Mouse (Mus musculus): ENCODE measurements at regions not wholly inside any gene's neighbourhood (a gene's known extent, or its start where the extent isn't known, plus 50 kb on each side); places are given as distances from the start of the nearest gene placed in this dataset.
A peak's percentile ranks its signal among the peaks of the same experiment; 100 is the strongest.

DNA sequence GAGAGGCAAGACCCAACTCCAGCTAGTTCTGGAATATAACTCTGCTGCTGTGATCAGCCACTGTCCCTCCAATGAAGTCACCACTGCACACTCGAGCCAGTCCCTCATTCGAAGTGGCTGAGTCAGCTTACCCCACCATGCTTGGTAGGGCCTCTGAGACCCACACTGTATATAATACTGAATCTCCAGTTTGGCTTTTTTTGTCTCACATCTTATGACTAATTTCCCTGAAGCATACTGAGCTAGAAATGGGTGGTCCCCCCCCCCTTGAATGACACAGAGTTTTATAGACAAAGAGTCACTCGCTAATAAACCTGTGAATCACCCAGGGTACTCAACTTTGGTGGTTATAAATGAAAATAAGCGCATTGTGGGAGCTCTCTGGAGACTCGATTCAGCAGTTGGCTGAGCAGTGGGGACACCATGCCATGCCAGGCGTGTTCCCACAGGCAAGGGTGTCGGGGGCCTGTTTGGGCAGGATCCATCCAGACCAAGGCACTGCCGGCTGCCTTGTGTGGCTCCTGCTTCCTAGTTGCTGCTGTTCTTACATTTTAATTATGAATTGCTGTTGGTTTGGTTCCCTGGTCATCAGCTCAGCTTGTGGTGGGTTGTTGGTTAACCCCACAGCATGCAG is 131.2 kb downstream of the Irx5 start:
- H3K27ac ChIP-seq, result no peak overlapping the region
- DNase-seq (ENCODE audit: low spot score in 2 of 2), result no peak
- H3K4me3 ChIP-seq, result no peak overlapping the region
- TF ChIP-seq CTCF (conservative IDR thresholded peaks at IDR 0.05), result no peak

DNA sequence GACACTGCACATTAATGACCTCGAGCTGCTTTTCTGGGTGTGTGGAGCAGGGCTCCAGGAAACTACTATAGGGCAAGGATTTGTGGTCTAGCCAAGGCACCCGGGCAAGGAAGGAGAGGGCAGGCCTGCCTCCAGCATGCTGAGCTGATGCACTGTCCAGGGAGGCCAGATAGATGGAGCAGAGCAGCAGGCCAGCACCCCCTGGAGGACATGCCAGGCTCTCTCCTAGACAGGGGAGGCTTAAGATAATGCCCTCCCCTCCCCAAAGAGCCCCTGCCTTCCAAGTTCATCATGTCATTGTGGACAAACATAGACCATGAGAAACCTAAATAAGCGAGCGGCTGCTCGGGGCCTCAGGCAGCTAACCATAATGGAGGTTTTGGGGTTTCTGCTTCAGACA is 134.1 kb downstream of the Irx5 start:
- DNase-seq (ENCODE audit: low spot score in 2 of 2), result no peak
- no peak overlapping the region for H3K27ac ChIP-seq
- peak; percentile 54 for TF ChIP-seq CTCF (conservative IDR thresholded peaks at IDR 0.05)
- H3K4me3 ChIP-seq, result no peak overlapping the region

DNA sequence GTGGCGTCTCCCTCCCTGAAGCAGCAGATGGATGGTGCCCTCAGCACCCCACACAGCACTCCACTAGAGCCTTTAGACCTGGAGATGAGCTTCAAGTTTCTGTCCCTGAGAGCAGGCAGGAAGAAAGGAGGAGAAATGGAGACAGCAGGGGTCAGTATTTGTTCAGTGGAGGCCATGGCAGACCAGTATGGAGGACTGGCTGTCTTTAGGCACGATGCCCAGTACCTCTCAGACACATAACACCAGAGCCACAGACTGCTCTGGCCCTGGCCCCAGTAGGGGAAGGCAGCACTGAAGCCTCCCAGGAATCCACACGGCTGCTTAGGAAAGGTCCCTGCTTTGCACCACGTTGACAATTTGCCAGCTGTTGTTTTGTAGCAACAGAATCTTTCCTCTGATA is 136.0 kb downstream of the Irx5 start:
- no peak for DNase-seq (ENCODE audit: low spot score in 2 of 2)
- H3K27ac ChIP-seq, result no peak overlapping the region
- H3K4me3 ChIP-seq, result no peak overlapping the region
- peak; percentile 28; the same call in 1 of the 2 replicates for TF ChIP-seq CTCF (conservative IDR thresholded peaks at IDR 0.05)

DNA sequence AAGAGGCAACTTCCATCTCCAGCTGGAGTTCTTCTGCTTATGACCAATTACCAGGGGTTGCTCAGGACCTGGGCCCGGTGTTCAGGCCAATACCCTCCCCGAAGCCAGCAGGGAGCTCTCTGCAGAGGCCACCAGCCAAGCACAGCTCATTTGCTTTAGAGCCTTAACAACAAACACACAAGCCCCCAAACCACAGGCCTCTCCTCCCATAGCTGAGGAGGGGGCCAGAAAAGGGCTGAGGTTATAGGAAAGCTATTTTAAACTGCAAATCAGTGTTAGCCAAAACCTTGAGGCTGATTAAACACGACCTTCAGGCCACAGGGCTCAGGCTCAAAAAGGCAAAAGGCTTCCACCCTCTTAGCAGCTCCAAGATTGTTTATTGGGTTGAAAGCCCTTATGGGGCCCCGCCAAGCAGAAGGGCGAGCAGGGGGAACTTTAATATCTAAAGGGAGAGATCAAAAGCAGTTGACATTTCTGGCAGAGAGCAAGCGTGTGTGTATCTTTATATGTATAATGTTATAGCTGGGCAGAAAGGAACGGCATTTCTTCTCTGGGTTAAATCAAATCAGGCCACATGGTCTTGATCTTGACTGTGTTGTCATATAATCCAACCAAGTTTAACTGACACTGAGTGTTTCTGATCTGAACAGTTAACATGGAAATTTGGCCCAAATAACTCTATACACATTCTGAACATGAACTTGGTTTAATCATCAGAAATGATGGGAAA is 148.3 kb downstream of the Irx5 start:
- Histone ChIP-seq H3K4me3 (no peak overlapping the region), H3K27ac (no peak overlapping the region)
- no peak for TF ChIP-seq CTCF (conservative IDR thresholded peaks at IDR 0.05)
- DNase-seq (ENCODE audit: low spot score in 2 of 2), result no peak

- Histone ChIP-seq H3K27ac (no peak overlapping the region), H3K4me3 (no peak overlapping the region)
- no peak for TF ChIP-seq CTCF (conservative IDR thresholded peaks at IDR 0.05)
- no peak for DNase-seq (ENCODE audit: low spot score in 2 of 2)
Measured at GRCm38 (mm10) chr8:92506436-92506835, 149.0 kb downstream of the Irx5 start.

- no peak for DNase-seq (ENCODE audit: low spot score in 2 of 2)
- Histone ChIP-seq H3K27ac (no peak overlapping the region), H3K4me3 (no peak overlapping the region)
- no peak for TF ChIP-seq CTCF (conservative IDR thresholded peaks at IDR 0.05)
Measured at GRCm38 (mm10) chr8:92506906-92507305, 149.5 kb downstream of the Irx5 start.

DNA sequence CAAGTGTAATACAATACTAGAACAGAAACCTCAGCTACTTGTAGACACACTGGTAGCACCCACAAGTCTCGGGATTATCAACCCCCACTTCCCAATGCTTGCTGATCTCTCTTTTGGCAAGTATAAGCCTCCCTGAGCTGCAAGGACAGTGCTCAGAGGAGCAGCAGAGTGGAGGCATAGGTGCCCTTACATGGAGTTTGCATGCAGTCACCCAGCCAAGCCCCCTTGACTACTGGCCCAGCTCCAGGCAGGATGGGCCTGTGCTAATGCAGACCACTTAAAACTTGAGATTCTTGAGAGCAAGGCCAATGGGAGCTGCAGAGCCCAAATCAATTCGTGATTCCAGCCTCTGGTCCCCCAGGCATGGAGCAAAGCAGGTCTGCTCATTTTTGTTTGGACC is 158.0 kb downstream of the Irx5 start:
- H3K4me3 ChIP-seq, result no peak overlapping the region
- TF ChIP-seq CTCF (conservative IDR thresholded peaks at IDR 0.05), result no peak
- no peak overlapping the region for H3K27ac ChIP-seq
- no peak for DNase-seq (ENCODE audit: low spot score in 2 of 2)

DNA sequence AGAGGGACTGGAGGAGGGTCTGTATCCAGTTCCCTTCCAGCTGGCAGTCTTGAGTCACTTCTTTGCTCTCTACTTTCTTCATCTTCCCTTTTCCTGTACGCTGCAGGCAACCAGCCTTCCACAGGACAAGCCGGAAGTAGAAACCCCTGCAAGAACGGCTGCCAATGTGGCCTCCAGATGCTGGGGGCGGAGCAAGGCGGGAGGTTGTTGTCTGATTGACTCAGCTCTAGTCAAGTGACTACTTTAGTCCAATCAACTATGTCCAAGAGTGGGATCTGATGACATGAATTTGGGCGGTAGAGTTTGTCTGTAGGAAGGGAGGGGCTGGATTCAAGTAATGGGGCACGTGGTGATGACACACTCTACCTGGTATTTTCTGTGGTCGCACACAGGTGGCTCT is 156.1 kb upstream of the Irx6 start:
- Histone ChIP-seq H3K4me3 (no peak overlapping the region), H3K27ac (no peak overlapping the region)
- no peak for DNase-seq (ENCODE audit: low spot score in 2 of 2)
- no peak for TF ChIP-seq CTCF (conservative IDR thresholded peaks at IDR 0.05)

- no peak for TF ChIP-seq CTCF (conservative IDR thresholded peaks at IDR 0.05)
- DNase-seq (ENCODE audit: low spot score in 2 of 2), result no peak
Measured at GRCm38 (mm10) chr8:92518486-92518885, 155.6 kb upstream of the Irx6 start.

GRCm38 (mm10) chr8:92522519-92522918 is 151.6 kb upstream of the Irx6 start:
- no peak for TF ChIP-seq CTCF (conservative IDR thresholded peaks at IDR 0.05)
- H3K4me3 ChIP-seq, result no peak overlapping the region
- no peak overlapping the region for H3K27ac ChIP-seq
- DNase-seq (ENCODE audit: low spot score in 2 of 2), result no peak

More at GRCm38 (mm10) chr8:92518486-92518885, 155.6 kb upstream of the Irx6 start:
- no peak overlapping the region for H3K27ac ChIP-seq
- no peak overlapping the region for H3K4me3 ChIP-seq

DNA sequence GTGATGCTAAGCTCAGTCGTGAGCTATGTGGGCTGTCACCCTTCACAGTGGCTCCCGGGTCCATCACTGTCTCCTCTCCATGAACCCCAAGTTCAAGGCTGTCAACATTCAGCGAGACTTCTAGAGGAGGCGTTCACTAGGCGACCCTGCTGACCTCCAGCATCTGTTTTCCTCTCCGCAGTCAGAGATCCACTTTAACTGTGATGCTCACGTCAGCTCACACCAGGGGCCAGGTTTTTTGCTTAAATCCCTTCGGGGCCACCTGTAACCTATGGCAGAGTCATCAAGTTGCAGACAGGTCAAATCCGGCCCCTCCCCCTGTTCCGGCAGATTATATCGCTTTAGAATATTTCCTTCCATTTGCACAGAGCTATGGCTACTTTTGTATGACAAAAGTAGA is 144.3 kb upstream of the Irx6 start:
- DNase-seq (ENCODE audit: low spot score in 2 of 2), result no peak
- Histone ChIP-seq H3K27ac (no peak overlapping the region), H3K4me3 (no peak overlapping the region)
- no peak for TF ChIP-seq CTCF (conservative IDR thresholded peaks at IDR 0.05)

GRCm38 (mm10) chr8:92540636-92541035 is 133.5 kb upstream of the Irx6 start:
- H3K4me3 ChIP-seq, result no peak overlapping the region
- no peak overlapping the region for H3K27ac ChIP-seq
- DNase-seq (ENCODE audit: low spot score in 2 of 2), result no peak
- TF ChIP-seq CTCF (conservative IDR thresholded peaks at IDR 0.05), result no peak

DNA sequence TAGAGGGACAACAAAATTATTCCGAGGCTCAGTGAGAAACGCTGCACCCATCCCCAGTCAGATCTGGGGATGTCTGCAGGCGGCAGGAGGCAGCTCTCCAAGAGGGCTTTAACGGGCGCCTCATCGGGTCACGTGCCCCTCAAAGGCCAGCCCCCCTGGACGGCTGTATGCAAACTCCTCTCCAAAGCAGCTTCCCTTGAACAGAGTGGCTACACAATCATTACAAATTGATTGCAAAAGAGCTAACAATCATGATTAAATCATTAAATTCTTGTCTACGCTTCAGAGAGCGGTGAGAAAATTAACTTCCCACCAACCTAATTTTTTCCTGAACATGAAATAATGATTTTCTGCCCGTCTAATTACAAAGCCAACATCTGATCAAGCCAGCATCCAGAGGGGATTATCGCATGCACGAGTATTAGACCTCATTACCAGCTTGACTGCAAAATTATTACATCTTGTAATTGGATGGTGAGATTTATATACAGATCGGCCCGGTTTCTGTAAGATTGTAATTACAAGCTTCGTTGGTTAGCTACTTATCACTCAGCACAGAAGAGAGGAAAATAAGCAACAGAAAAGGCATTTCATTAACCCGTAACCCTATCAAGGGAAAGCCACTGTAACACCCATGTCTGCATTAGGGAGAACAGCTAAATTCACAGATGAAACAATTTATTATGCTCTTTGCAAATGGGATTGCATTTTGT is 128.6 kb upstream of the Irx6 start:
- Histone ChIP-seq H3K27ac (no peak overlapping the region), H3K4me3 (no peak overlapping the region)
- no peak for TF ChIP-seq CTCF (conservative IDR thresholded peaks at IDR 0.05)
- DNase-seq (ENCODE audit: low spot score in 2 of 2), result no peak
